Mouse (Mus musculus) lung, postnatal 4 days (tissue): ENCODE data around the gene Klk1b5.
A peak's percentile ranks its signal among the peaks of the same experiment; 100 is the strongest.

Experiments
- DNase-seq, 2 experiments: peaks; one replicate each; pipeline ENCODE4 v3.0.0; 2021

The Klk1b5 gene

DNA sequence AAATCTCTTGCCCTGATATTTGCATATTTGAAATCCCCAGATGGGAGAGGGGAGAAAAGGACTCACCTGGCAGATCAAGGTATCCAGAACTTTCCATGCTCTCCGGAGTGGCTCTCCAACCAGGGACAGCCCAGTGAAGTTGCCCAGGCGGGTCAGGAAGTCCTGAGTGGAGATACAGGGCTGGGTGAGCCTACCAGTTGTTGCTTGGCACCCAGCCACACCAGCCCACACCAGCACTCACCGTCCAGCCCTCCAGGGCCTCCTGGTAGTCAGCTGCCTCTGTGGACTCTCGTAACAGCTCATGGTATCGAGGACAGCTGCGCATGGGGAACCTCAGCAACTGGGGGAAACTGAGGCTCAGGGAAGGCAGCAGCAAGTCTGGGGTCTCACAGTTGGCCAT, 39.2 kb downstream of the Klk1b5 start:
- DNase-seq, result no peak

DNA sequence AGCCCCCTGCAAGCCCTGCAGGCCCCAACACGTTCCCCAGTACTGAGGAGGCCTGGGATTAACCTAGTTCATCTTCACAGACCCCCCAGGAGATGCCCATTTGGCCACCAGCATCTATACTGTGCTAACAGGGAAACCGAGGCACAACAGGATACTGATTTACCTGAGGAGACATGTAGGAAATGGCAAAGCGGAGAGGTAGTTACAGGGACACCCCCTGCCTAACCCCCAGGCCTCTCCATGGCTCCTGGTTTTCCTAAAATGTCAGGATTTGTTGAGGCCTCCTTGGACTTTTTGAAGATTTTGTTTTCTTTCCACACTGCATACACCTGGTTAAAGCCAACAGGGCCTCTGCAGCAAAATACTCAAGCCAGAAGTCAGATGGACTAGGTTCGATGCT, 41.5 kb downstream of the Klk1b5 start, which contains the start of gene Acp4:
Gene Acp4, minus strand, starts transcription at position 101 of the 400 bp plus-strand sequence.
- DNase-seq, result no peak

DNA sequence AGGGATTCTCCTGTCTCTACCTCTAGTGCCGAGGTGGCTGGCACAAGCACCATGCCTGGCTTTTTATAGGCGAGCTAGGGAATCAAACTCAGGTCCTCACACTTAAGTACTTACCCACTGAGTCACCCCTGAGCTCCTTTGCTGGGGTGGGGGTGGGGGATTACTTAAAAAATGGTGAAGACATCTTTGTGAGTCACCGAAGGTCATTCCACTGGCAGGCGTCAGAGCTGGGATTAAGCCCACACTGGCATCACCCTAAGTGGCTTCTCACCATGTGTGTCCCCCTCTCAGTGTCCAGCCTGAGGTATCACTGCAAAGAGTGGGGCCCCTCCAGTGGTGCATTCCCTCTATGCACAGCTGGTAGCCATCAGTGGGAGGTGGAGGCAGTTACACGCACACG, 44.7 kb downstream of the Klk1b5 start:
- DNase-seq, result no peak

DNA sequence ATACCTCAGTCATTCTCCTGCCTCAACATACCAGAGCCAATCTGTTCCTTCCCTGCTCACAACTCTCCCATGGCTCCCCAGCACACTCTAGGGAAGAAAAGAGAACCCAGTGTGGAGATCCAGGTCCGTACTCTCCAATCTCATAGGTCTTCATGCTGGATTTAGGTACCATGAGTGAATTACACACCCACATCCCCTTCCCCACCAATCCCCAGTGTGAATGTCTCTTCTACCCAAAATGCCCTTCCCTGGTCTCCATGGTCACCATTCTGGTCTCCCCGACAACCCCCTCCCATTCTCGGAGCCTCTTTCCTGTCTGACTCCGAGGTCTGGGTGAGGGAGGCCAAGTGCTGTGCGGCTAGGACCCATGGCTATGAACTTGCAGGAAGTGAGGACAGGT, 45.4 kb downstream of the Klk1b5 start, which contains the start of gene Gm15517:
Gene Gm15517, plus strand, starts transcription at position 301 of the 400 bp plus-strand sequence.
- no peak for DNase-seq

DNA sequence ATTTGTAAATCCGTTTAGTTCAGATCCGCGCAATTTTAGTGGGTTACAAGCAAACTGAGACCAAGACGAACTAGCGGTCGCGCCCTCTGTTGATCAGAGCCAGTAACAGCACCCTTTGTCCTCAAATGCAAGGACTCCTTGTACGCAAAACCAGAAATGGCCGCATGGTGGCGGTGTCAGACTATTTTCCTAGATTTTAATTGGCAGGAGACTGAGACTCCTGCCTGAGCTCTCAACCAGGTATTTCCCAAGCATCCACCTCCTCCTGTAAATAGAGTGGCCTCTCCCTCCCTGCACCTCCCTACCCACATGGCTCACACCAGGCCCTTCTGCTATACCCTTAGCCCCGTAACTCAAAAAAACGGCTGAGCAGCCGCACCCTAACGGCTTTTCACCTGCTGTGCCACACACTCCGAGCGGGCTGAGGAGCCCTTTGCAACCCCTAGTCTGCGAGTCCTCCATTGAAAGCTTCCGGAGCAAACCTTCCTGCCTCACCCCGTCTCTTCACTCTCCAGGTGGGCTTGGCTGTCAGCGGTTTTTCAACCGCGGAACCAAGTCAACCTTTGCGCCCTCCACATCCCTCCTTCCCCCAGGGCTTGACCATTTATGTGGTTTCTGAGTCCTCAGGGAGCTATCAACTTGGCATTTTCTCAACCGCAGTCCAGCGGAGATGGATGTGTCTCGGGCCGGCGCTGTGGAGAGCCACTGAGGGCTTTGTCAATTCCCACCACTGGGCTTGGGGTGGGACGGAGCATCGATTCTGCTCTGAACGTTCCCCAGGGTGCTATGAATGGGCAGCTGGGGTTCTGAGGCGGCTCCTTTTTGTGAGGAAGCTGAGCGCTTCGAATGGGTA, 47.3 kb downstream of the Klk1b5 start:
- peak; percentile 87 to 94 for DNase-seq

DNA sequence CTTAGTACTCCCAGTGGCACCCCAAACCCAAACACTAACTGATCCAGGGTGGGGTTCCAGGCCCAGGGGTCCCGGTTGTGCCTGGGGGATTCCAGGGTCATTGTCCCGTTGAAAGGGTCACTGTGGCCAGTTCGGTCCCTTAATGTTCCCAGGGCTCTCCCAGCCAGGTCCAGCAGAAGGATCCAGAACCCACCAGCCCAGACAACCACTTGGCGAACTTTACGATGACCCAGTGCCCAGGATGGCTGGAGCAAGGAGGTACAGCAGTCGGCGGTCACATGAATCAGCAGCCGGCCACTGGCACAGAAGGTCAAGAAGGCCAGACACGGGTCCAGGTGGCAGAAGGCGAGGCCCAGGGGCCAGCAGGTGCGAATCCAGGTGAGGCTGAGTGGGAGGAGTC, 52.4 kb downstream of the Klk1b5 start:
- no peak for DNase-seq

DNA sequence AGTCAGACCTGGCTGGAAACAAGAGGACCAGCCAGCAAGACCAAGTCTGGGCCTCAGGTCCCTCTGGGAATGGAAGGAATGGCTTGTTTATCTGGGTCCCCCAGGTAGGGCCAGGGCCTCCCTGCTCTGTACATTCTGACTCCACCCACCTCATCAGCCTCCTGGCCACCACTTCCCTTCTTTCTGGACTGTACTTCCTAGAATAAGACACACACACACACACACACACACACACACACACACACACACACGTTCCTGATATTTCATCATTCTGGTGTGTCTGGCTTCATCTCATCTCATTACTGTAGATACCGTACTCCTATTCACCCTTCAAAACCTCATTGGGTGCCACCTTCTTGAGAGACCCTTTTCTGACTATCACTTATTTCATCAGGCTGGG, 53.7 kb downstream of the Klk1b5 start:
- no peak for DNase-seq
